Mouse (Mus musculus): ENCODE measurements at regions not wholly inside any gene's neighbourhood (a gene's known extent, or its start where the extent isn't known, plus 50 kb on each side); places are given as distances from the start of the nearest gene placed in this dataset.
A peak's percentile ranks its signal among the peaks of the same experiment; 100 is the strongest.

GRCm38 (mm10) chr8:75353786-75354185 lies 52.6 kb downstream of the Gm10358 start:
- DNase-seq (ENCODE audit: low spot score in 2 of 2): peak; percentile 5 to 11
- intact Hi-C loops (cut with DNase I): no loop called here

DNA sequence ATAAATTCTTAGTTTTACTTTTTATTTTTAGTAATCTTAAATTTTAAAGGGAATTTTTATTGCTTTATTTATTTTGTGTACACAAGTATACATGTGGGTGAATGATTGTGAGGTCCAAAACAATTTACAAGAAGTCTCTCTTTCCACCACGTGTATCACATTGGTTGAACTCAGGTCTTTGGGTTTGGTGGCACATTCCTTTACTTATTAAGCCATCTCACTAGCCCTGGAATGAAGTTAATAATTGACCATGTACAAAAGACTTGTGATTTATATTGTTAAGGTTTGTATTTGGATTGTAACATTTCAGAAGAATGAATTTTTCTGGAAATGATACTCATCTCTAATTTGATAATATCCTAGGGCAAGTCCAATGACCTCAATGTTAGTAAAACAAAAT lies 56.2 kb downstream of the Gm10358 start:
- no peak for DNase-seq (ENCODE audit: low spot score in 2 of 2)
- intact Hi-C loops (cut with DNase I): no loop called here

DNA sequence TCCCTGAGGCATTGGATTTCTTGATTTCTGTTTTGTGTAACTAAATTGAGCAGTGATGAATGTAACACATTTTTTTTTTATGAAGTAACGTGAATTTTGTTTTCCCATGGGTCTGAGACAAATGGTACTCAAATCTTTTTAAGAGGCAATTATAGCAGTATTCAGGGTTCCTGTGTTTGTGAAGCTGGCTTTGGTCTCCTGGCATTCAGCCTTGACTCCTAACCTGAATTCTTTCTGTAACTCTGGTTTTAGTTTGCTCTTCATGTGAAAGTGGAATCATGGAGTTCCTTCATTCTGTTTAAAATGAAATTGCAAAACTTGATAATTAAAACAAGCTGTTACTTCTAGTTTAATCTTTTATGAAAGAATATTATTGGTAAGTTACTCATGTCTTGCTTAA lies 58.3 kb downstream of the Gm10358 start:
- DNase-seq (ENCODE audit: low spot score in 2 of 2): no peak
- intact Hi-C loops (cut with DNase I): no loop called here

DNA sequence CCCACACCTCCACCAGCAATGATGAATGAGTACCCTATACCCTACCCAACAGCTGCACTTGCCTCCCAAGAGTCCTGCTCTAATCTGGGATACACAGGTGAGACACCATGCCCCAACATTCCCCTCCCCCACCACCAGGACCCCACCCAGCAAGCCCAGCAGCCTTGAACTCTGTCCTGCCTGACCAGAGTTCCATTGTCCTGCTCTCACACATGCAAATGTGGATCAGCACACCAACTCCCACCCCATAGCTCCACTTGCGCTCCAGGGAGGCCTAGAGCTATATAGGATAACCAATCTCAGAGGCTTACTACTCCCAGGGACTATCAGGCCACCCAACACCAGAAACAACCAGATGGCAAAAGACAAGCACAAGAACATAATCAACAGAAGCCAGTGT lies 85.8 kb downstream of the Gm10358 start:
- no peak for DNase-seq (ENCODE audit: low spot score in 2 of 2)
- intact Hi-C loops (cut with DNase I): no loop called here

DNA sequence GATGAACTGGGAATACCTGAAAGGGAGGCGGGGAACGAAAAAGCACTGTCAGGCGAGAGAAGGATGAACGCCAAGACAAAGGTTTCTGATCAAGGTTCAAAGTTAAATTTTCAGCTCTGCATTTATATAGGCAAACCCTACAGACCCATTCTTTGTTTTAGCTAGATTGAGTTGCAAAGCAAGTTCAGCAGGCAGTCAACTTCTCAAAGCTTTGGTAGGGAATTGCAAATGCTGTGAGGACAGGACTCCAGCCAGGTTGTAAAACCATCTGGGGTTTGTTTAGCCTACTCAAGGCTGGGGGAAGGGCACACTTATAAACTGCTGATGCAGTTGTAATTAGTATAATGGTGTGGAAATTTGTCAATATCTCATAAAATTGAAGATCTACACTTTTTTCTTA lies 87.9 kb downstream of the Gm10358 start:
- intact Hi-C loops (cut with DNase I): no loop called here
- no peak for DNase-seq (ENCODE audit: low spot score in 2 of 2)

DNA sequence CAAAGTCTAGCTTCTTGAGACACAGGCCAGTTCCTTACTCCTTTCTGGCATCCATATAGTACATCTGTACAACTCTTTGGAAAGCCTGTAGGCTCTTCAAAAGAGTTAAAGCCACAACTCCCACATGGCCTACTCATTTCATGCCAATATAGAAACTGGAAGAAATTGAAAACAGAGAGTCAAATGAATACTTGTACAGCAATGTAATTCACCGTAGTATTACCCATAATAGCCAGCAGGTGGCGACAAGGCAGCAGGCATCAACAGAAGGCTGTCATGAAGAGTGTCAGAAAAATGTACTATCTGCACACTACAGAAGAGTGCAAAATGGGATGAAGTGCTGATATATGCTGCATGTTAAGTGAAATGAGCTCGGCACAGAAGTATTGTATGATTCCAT lies 90.5 kb downstream of the Gm10358 start:
- peak; percentile 62 to 69 for DNase-seq (ENCODE audit: low spot score in 2 of 2)
- intact Hi-C loops (cut with DNase I): no loop called here

GRCm38 (mm10) chr8:75309463-75309862 lies 95.7 kb downstream of the Rasd2 start:
- DNase-seq (ENCODE audit: low spot score in 2 of 2): peak in 1 of 2 experiments; percentile 2
- intact Hi-C loops (cut with DNase I): no loop called here

- DNase-seq (ENCODE audit: low spot score in 2 of 2): peak in 1 of 2 experiments; percentile 9
- intact Hi-C loops (cut with DNase I): no loop called here
Measured at GRCm38 (mm10) chr8:75291921-75292320, 78.2 kb downstream of the Rasd2 start.

DNA sequence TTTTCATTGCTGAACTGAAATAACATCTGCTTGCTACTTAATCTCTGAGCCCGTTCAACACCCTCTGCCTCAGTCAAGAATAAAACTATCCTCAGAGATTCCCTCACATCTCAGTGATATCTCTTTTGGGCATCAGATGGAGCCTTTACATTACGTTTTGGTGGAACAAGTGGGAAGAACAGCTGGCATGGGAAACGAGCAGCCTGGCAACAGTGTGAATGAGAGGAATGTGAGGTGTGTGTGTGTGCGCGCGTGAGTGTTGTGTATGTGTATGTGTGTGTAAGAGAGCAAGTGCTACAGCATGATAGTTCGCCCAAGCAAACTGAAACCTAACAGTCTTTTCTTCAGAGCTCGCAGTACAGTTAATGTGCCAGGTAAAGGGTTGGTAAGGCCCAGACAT lies 76.2 kb downstream of the Rasd2 start:
- intact Hi-C loops (cut with DNase I): no loop called here
- DNase-seq (ENCODE audit: low spot score in 2 of 2): peak; percentile 22 to 41
